Mouse (Mus musculus): Measurements from ENCODE around the gene She. TPM values are rescaled to one million over a fixed set of nuclear protein-coding genes. Genes with fewer than 3 reads are reported as not detected.

Gene She
- total RNA-seq, 2 experiments from 2014 or later: not detected

DNA sequence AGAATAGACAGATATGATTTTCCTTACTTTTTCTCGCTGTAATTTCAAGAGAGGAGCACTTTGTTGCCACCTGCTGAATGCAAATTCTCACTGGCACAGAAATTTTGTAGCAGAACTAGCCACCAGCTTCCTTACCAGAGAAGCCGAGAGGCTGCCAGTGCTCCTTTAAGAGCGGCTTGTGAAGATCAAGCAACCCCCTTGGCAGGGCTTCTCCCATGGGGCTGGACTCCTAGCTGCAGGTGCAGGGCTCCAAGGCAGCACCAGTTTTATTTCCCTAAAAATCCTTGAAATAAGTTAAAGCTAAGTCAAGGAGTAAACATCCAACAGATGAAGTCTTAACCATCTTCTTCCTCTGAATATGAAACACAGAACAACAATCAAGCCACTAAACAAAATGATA is 19.0 kb upstream of the She start:
- ATAC-seq (replicated peaks; ENCODE audit: poor library complexity, severe bottlenecking): no peak

DNA sequence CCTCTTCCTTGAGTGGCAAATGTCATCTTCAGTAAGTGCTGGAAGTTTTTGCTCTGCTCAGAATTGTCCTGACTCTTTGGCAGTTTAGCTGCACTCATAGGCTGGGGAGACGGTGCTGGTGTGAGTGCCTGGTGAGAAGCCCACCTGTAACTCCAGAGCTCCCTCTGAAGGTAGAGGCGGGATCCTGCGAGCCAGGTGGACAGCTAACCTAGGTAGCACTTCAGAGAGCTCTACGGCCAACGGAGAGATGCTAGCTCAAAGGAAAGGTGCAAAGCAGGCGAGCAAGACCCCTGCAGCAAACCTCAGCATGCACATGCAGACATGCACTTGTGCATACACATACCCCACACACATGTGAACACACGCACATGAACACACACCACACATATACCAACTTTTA is 17.1 kb upstream of the She start:
- no peak for ATAC-seq (replicated peaks; ENCODE audit: poor library complexity, severe bottlenecking)

DNA sequence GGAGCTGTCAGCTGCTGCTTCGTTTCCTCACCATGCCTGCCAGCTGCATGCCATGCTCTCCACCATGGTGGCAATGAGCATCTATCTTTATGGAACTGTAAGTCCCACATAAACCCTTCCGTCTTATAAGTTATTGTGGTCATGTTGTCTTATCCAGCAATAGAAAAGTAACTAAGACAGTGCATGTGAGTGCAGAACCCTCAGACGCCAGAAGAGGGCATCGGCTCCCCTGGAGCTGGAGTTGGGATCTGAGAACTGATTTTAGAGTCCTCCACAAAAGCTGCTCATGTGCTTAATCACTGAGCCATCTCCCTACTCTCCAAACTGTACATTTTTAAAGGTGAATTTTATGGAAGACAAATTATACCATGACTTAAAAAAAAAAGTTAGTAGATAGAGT is 14.1 kb upstream of the She start:
- peak; percentile 50; the same call in 1 of the 2 replicates for ATAC-seq (replicated peaks; ENCODE audit: poor library complexity, severe bottlenecking)

DNA sequence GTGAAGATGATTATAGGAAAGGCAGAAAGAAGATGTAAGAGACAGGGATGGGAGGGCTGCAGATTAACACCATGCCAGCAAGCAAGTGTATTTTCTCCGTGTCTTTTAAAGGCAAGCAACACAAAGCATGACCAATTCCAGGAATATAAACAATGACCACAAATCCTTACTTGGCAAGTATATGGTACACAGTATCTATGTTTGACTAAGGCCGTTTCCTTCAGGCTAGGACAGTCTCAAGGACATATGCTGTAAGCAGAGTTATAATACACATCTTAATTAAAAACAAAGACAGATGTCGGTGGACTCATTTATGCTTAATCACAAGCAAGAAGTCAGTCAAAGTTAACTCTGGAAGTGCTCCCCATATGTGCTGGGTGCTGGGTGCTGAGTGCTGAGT is 12.6 kb upstream of the She start:
- no peak for ATAC-seq (replicated peaks; ENCODE audit: poor library complexity, severe bottlenecking)

DNA sequence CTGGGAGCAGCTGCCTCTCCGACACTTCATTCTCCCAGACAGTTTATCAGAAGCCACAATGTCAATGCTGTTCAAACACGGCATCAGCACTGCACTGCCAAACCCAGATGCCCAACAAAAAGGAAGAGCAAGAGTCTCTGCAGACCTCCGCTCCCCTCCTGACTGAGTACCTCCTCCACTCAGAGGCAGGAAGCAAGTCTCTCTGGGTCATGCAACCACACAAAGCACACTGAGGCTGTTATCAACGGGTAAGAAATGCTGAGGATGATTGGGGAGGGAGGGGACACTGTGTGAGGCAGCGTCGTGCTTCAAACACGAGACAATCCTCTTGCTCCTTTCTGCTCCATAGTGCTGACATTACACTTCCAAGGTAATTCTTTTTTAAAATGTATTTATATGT is 11.3 kb upstream of the She start:
- no peak for ATAC-seq (replicated peaks; ENCODE audit: poor library complexity, severe bottlenecking)

DNA sequence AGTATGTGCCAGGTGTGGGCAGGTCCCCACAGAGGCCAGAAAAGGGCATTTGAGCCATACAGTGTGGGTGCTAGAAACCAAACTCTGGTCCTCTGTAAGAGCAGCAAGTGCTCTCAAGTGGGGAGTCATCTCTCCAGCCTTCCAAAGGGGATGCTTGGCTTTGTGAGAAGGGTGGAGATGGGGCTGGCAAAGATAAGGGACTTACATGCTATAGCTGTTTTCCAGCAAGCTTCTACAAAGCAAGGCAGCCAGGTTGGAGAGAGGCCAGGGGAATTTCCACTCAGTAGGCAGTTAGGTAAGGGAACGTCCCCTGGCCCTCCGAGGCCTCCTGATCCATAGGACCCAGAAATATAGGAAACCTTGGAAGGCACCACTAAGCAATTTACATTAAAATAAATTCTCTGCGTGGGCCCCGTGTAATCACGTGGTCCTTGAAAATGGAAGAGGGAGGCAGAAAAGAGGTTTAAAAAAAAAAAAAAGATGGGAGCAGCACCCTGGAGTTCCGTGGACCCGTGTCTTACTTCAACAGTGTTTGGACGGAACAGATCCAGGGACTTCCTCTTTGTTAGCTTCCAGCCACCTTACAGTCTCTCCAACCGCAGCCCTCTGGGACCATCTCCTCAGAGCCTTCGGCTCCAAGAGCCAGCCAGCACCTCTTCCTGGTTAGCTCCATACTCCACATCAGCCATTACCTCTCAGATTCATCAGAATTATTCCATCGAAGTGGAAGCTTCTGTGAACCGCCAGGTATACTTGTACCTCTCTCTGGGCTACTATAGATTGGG is 10.7 kb upstream of the She start:
- no peak for ATAC-seq (replicated peaks; ENCODE audit: poor library complexity, severe bottlenecking)

DNA sequence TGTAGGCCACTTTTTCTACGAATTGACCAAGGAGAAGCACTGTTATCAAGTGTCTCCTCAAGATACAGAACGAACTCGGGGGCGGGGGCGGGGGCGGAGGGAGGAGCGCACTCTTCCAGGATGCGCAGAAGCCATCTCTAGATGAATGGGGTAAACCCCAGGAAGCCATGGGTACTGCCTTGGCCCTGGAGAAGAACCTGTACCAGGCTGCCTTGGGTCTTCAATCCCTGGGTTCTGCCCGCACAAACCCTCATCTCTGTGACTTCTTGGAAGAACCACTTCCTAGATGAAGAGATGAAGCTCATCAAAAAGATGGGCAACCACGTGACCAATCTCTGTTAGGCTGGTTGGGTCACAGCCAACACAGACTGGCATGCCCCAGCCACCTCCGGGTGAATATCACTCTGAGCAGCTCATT is 10.1 kb upstream of the She start:
- ATAC-seq (replicated peaks; ENCODE audit: poor library complexity, severe bottlenecking): no peak

DNA sequence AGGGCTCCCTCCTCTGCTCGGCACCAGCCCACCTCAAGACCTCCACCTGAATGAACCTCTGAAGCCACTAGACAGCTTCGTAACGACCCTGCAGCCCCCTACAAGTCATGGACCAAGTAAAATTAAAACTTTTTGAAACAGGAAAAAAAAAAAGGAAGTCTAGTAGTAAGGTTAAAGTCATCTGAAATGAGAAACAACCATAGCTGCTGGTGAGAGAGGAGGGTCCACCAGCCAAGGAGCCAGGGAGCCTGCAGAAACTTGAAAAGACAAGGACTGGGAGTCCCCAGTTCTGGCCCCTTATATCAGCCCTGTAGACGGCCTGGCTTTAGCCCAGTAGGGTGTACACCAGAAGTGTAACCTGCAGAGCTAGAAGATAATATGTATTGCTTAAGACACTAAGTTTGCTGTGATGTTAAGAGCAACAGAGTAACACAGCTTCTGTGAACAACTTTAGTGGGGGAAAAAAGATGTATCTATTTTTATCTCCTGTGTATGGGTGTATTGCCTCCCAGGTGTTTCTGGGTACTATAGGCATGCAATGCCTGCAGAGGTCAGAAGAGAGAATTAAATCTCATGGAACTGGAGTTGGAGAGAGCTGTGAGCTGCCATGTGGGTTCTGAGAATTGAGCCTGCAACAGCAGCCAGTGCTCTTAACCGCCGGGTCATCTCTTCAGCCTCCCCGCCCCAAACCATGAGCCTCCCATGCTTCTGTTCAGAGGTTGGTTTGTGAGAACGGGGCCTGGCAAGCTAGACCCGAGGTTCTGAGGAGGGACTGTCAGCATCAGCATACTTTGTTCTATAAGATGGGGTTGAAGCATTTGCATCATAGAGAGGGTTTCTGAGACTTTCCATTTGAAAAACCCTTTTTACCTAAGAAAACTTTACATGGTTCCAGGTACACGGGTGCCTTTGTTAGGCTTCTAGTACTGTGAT is 9.4 kb upstream of the She start:
- ATAC-seq (replicated peaks; ENCODE audit: poor library complexity, severe bottlenecking): no peak

DNA sequence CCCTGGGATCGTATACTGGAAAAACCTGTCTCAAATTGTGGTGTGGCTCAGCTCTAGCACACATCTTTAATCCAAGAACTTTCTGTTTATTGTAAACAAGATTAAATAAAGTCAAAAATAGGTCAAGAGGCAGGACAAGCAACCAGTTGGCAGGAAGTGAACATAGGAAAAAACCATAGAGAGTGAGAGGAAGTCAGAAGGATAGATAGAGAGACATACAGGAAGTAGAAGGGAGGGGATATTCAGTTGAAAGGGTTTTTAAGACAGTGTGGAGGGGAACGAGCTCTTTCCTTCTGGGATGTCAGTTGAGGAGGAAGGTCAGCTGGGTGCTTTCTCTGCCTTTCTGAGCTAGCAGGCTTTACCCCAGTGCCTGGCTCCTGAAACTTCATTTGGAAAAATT is 7.6 kb upstream of the She start:
- no peak for ATAC-seq (replicated peaks; ENCODE audit: poor library complexity, severe bottlenecking)

DNA sequence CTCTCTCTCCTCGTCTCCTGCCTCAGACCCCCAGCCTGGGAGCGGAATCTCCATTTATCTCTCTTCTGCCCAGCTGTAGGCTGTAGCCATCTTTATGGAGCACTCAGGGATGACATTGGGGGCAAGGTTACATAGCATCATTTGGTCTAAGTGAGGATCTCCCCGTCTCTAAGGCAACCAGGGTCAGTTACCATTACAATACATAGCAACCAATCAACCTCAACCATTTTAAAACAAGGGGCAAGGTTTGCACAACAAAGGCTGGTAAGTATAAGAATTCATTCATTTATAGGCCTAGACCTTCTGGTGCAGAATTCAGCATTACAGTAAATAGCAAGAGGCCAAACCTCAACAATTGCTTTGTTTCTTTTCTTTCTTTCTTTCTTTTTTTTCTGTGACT is 4.9 kb upstream of the She start:
- ATAC-seq (replicated peaks; ENCODE audit: poor library complexity, severe bottlenecking): no peak

DNA sequence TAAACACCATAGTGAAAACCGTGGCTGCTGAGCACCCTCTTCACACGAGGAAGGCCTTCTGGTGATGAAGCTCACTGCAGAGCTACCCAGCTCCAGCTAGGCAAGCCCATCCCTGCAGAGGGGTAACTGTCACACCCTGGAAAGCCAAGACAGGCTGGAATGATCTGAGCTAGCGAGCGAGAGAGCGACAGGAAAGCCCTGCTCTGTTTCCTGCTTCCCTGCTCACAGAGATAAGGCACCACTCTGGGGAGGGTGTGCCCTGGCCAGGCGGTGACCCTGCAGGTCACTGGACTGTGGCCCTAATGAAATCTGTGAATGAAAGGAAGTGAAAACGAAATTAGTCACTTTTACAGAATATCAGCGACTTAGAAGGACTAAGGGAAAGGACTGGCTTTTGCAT is 4.2 kb downstream of the She start:
- ATAC-seq (replicated peaks; ENCODE audit: poor library complexity, severe bottlenecking): peak; percentile 37; the same call in 1 of the 2 replicates

DNA sequence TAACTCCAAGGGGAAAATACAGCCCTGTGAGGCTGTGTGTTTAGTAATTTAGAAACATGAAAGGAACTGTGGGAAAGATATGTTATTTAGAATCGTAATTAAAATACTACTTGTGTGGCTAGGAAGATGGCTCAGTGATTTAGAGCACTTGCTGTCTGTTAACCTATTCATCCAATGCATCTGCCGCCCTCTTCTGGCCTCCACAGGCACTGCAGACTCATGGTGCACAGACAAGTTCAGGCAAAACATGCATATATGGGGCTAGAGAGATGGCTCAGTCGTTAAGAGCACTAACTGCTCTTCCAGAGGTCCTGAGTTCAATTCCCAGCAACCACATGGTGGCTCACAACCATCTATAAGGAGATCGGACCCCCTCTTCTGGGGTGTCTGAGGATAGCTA is 11.1 kb downstream of the She start:
- ATAC-seq (replicated peaks; ENCODE audit: poor library complexity, severe bottlenecking): peak; percentile 47; the same call in 1 of the 2 replicates

DNA sequence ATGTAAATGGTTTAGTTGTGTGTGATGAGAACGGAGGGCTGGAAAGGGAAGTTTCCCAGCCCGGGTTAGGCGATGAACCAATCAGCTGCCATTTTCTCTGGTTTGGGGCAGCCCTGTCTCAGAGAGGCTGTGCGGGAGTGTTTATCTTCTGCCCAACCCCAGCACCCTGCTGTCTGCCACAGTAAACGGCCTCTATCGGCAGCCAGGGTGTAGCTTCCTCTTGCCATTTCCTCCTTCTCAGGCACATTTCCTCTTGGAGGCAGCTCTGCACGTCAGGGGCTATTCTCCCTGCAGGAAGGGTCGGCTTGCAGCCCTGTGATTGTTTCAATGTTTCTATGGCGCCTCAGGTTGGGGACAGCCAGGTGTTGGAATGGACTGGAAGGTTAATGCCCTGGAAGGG is 12.0 kb downstream of the She start:
- ATAC-seq (replicated peaks; ENCODE audit: poor library complexity, severe bottlenecking): peak; percentile 96

DNA sequence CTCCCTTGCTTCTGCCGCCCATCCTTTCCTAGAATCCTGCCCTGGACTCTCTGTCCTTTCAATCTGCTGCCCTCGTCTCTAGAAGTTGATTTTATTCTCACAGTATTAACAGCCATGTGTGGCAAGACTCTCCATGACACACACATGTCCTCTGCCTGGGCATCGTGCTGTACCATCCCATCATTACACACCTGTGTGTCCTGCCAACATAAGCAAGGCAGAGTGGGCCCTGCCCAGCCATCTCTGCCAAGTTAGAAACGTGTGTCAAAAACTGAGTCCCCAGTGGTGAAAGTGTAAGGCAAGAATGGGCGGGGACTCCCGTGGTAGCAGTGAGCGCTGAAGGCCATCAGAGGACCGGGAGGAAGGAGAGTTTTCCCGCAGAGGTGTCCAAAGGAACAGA is 14.6 kb downstream of the She start:
- ATAC-seq (replicated peaks; ENCODE audit: poor library complexity, severe bottlenecking): no peak

DNA sequence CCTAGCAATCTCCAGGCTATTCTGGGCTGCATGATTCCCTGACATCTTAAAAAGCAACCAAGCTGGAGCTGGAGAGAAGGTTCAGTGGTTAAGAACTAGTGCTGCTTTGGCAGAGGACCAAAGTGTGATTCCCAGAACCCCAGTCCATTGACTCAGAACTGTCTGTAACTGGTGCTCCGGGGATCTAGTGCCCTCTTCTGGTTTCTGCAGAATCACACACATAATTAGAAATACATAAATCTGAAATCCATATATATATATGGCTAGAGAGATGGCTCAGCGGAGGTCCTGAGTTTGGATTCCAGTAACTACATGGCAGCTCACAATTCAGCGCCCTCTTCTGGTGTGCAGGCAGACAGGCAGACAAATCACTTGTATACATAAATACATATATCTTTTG is 16.0 kb downstream of the She start:
- ATAC-seq (replicated peaks; ENCODE audit: poor library complexity, severe bottlenecking): no peak

DNA sequence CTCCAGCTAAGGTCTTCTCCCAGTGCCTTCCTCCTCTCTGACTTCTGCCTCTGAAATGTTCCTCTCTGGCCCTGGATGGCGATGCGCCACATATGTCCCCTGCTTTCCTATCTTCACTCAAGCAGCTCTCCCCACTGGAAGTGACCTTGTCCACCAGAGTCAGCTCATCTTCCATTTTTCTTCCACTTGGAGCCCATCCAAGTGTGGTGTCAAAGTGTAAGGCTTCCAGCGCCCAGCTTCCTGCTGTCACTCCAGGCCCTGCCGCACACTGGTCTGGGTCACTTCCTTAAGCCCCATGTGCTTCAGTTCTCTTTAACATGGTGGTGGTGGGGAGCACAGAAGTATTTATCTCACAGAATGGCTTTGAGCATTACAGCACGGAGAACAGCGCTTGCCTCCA is 16.4 kb downstream of the She start:
- ATAC-seq (replicated peaks; ENCODE audit: poor library complexity, severe bottlenecking): peak; percentile 64

DNA sequence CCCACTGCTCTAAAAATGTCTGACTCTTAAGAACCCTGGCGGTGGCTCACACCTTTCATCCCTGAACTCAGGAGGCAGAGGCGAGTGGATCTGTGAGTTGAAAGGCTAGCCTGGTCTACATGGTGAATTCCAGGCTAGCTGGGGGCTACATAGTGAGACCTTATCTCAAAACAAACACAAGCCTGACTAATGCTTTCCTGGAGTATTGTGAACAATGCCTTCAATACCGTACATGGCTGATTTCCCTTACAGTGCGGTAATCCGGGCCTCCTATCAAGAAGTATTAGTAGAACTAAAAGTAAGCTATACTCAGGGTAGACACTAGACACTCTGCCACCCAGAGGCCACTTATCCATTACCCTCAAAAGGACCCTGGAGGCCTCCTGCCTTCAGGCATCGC is 16.9 kb downstream of the She start:
- no peak for ATAC-seq (replicated peaks; ENCODE audit: poor library complexity, severe bottlenecking)

DNA sequence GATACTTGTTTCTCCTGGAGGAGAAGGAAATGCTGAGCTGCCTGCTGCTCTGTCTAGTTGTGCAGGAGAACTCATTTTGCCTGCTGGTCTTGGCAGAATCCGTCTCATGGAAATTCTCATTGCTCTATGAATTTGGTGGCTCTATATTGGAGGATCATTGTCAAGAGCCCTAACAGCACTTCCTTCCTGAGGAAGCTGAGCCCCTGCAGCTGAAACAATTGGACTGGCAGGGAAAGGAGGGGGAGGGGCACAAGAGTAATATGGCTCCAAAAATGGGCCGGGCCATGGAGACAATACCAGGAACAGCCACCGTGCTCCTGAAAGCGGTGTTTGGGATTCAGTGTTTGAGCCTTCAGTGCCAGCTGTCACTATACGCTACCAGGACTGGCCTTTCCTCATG is 22.6 kb downstream of the She start:
- ATAC-seq (replicated peaks; ENCODE audit: poor library complexity, severe bottlenecking): no peak

DNA sequence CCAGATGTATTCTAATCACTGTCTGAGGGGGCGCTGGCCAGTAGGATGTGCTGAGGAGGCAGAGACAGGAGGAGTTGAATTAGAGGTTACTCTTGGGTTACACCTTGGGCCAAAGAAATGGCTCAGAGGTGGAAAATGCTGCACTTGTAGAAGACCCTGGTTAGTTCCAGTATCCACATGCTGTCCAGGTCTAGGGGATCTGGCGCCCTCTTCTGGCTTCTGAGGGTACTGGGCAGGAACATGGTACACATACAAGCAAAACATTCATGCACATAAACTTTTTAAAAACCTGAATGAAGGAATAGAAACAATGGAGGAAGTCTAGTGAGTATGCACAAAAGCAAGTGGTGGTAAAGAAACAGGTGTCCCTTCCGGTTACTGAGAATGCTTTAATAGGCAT is 26.2 kb downstream of the She start:
- no peak for ATAC-seq (replicated peaks; ENCODE audit: poor library complexity, severe bottlenecking)

DNA sequence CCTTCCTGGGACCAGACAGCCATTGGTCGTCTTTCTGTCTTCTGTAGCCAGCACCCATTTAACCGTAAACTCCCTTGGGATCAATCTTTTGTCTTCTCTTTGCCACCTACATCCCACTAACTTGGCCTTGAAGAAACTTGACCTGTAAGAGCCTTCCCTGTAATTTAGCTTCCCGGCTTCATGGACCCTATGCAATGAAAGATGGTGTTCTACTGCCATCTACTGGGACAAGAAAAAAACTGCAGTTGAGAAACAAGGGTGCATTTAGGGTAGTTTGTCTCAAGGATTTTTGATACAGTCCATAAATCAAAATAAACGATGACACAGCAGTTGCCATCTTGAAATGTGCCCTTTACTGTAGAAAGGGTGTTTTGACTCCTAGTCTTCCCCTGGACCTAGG is 27.0 kb downstream of the She start:
- ATAC-seq (replicated peaks; ENCODE audit: poor library complexity, severe bottlenecking): peak; percentile 45

DNA sequence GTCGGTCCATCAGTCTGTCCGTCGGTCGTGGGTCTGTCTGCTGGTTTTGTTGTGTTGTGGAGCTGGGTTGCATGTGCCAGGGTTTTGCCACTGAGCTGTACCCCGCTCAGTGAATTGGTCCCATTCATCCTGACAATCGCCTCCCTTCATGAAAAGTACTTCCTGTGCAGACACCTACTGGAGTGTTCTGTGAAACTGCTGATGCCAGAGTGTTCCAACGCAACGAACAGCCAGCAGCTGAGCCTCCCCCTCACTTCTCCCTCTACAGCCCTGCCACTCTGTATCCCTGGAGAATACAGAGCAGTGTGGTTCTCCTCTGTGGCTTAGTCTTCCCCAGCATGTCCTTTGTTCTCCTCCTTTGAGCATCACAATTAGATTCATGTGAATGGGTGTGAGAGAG is 27.7 kb downstream of the She start:
- ATAC-seq (replicated peaks; ENCODE audit: poor library complexity, severe bottlenecking): no peak

DNA sequence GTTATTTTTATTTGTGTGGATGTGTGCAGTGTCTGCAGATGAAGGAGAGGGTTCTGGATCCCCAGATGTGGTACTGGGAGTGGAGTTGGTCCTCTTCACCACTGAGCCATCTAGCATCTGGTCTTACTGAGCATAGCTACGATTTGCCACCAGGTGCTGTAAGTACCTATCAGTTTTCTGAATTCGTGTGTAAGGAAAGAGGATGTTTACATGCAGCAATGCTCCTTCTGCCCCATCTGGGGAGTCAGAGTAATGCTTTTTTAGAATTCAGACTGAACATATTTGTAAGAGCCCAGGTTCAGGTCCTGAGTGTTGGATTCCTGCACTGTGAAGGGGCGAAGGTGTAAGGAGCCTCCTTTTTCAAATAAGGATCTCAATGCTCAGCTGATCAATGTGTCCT is 28.8 kb downstream of the She start:
- no peak for ATAC-seq (replicated peaks; ENCODE audit: poor library complexity, severe bottlenecking)

Data from granulocyte monocyte progenitor cell, adult 5-6 weeks (primary cell).